Mouse (Mus musculus): ENCODE measurements around the gene Spef1. TPM values are rescaled to one million over a fixed set of nuclear protein-coding genes. Genes with fewer than 3 reads are reported as not detected.

Gene Spef1
- total and polyA plus RNA-seq, 3 experiments: 0.34 to 1.2 (median 1.0) TPM

- H3K79me2 ChIP-seq (replicated peaks; ENCODE audit: control insufficient read depth, extremely low read depth, insufficient read depth, poor library complexity, severe bottlenecking): no peaks in the 10 kb centered on the region
- H3K9me3 ChIP-seq (replicated peaks; ENCODE audit: low read length): peaks cover 5% of the 10 kb centered on the region
- peak overlapping the region; percentile 57 for H3K4me2 ChIP-seq (ENCODE audit: insufficient read depth, low read depth, poor library complexity, severe bottlenecking)
- H3K4me1 ChIP-seq (ENCODE audit: control insufficient read depth in 1 of 2, insufficient read depth in 2 of 2): peaks cover 2 to 17% of the 10 kb centered on the region in 2 experiments; a peak in 3 of 4 replicates
- H3K4me3 ChIP-seq (replicated peaks in 1 of 3; ENCODE audit: low read depth in 2 of 3, low read length in 2 of 3, poor library complexity in 1 of 3): peak overlapping the region; percentile 61 to 75 (median 66)
- H3K27ac ChIP-seq (ENCODE audit: insufficient read depth, low read depth): no peak overlapping the region
- dilution Hi-C loops (cut with MboI; ENCODE audit: extremely low pct_ligation_motif_present, extremely low pct_unique_long_range_greater_than_20kb, low sequenced_read_pairs) (no loop called here), in situ Hi-C loops (cut with MboI; ENCODE audit: low pct_ligation_motif_present, low pct_unique_long_range_greater_than_20kb, low sequenced_read_pairs) (no loop called here)
- no peaks in the 10 kb centered on the region for H3K27me3 ChIP-seq (replicated peaks)
- TF ChIP-seq KAT2A (IDR thresholded peaks at IDR 0.05; ENCODE audit: insufficient replicate concordance, low read length): no peak
- TF ChIP-seq IRF4 (IDR thresholded peaks at IDR 0.05; ENCODE audit: low read depth, low read length): no peak
- no peak for TF ChIP-seq MEF2A (IDR thresholded peaks at IDR 0.05; ENCODE audit: borderline replicate concordance, low read depth, low read length)
- TF ChIP-seq JUND (conservative IDR thresholded peaks at IDR 0.05; ENCODE audit: low read depth, low read length): no peak
- TF ChIP-seq GABPA (IDR thresholded peaks at IDR 0.05; ENCODE audit: insufficient replicate concordance, low read depth, low read length): no peak
- TF ChIP-seq CHD2 (IDR thresholded peaks at IDR 0.05; ENCODE audit: low read length): no peak
- no peak for TF ChIP-seq BHLHE40 (IDR thresholded peaks at IDR 0.05; ENCODE audit: low read depth, low read length)
- no peak for TF ChIP-seq TCF12 (IDR thresholded peaks at IDR 0.05; ENCODE audit: low read depth, low read length)
- TF ChIP-seq ZNF384 (IDR thresholded peaks at IDR 0.05; ENCODE audit: low read depth, low read length): no peak
- no peak for TF ChIP-seq MXI1 (IDR thresholded peaks at IDR 0.05; ENCODE audit: low read depth, low read length)
- TF ChIP-seq USF1 (IDR thresholded peaks at IDR 0.05; ENCODE audit: low read depth, low read length): no peak
- peaks cover 0 to 19% of the 10 kb centered on the region in 2 experiments for H3K36me3 ChIP-seq (replicated peaks in 1 of 2; ENCODE audit: control insufficient read depth in 1 of 2, insufficient read depth in 1 of 2, low read length in 1 of 2)
- peak overlapping the region; percentile 66 for H3K9ac ChIP-seq (ENCODE audit: insufficient read depth, low read depth)
- peak; percentile 23 for DNase-seq (ENCODE audit: extremely low read depth)
These were observed 27.6 kb downstream of the Spef1 start for GRCm38 (mm10) chr2:131159491-131159910.

- dilution Hi-C loops (cut with MboI; ENCODE audit: extremely low pct_ligation_motif_present, extremely low pct_unique_long_range_greater_than_20kb, low sequenced_read_pairs): no loop called here
- Histone ChIP-seq H3K27me3 (replicated peaks) (no peaks in the 10 kb centered on the region), H3K9me3 (replicated peaks; ENCODE audit: low read length) (no peaks in the 10 kb centered on the region), H3K4me1 (ENCODE audit: control insufficient read depth in 1 of 2, insufficient read depth in 2 of 2) (peaks cover 2 to 17% of the 10 kb centered on the region in 2 experiments; a peak in 3 of 4 replicates), H3K4me3 (replicated peaks in 1 of 3; ENCODE audit: low read depth in 2 of 3, low read length in 2 of 3, poor library complexity in 1 of 3) (no peak overlapping the region), H3K79me2 (replicated peaks; ENCODE audit: control insufficient read depth, extremely low read depth, insufficient read depth, poor library complexity, severe bottlenecking) (no peaks in the 10 kb centered on the region), H3K27ac (ENCODE audit: insufficient read depth, low read depth) (no peak overlapping the region), H3K36me3 (replicated peaks in 1 of 2; ENCODE audit: control insufficient read depth in 1 of 2, insufficient read depth in 1 of 2, low read length in 1 of 2) (peaks cover 3 to 34% of the 10 kb centered on the region in 2 experiments), H3K4me2 (ENCODE audit: insufficient read depth, low read depth, poor library complexity, severe bottlenecking) (no peak overlapping the region), H3K9ac (ENCODE audit: insufficient read depth, low read depth) (no peak overlapping the region)
- no peak for DNase-seq (ENCODE audit: extremely low read depth)
- in situ Hi-C loops (cut with MboI; ENCODE audit: low pct_ligation_motif_present, low pct_unique_long_range_greater_than_20kb, low sequenced_read_pairs): no loop called here
- TF ChIP-seq MAFK (IDR thresholded peaks at IDR 0.05; ENCODE audit: insufficient replicate concordance, low read length) (no peak), UBTF (IDR thresholded peaks at IDR 0.05; ENCODE audit: low read depth, low read length) (no peak), RCOR1 (conservative IDR thresholded peaks at IDR 0.05; ENCODE audit: low read depth, low read length) (no peak), TBP (conservative IDR thresholded peaks at IDR 0.05; ENCODE audit: low read depth, low read length) (no peak), ZNF384 (IDR thresholded peaks at IDR 0.05; ENCODE audit: low read depth, low read length) (no peak), CHD2 (IDR thresholded peaks at IDR 0.05; ENCODE audit: low read length) (no peak), BHLHE40 (IDR thresholded peaks at IDR 0.05; ENCODE audit: low read depth, low read length) (no peak), TCF12 (IDR thresholded peaks at IDR 0.05; ENCODE audit: low read depth, low read length) (no peak), IRF4 (IDR thresholded peaks at IDR 0.05; ENCODE audit: low read depth, low read length) (no peak), USF2 (conservative IDR thresholded peaks at IDR 0.05; ENCODE audit: low read depth, low read length) (no peak), ETS1 (conservative IDR thresholded peaks at IDR 0.05; ENCODE audit: low read depth, low read length) (no peak), USF1 (IDR thresholded peaks at IDR 0.05; ENCODE audit: low read depth, low read length) (no peak), MAX (IDR thresholded peaks at IDR 0.05; ENCODE audit: low read length) (no peak), NELFE (IDR thresholded peaks at IDR 0.05; ENCODE audit: low read depth, low read length) (no peak), POLR2AphosphoS2 (IDR thresholded peaks at IDR 0.05; ENCODE audit: low read depth, low read length) (no peak), ZC3H11A (IDR thresholded peaks at IDR 0.05; ENCODE audit: low read depth, low read length) (no peak), MYC (IDR thresholded peaks at IDR 0.05; ENCODE audit: low read depth, low read length) (no peak), PAX5 (IDR thresholded peaks at IDR 0.05; ENCODE audit: low read length) (no peak), JUN (IDR thresholded peaks at IDR 0.05; ENCODE audit: insufficient read depth, low read depth, low read length) (no peak)
These were observed 30.1 kb downstream of the Spef1 start for GRCm38 (mm10) chr2:131156987-131157386.
